Mouse (Mus musculus): ENCODE data around the gene Rptn.

DNA sequence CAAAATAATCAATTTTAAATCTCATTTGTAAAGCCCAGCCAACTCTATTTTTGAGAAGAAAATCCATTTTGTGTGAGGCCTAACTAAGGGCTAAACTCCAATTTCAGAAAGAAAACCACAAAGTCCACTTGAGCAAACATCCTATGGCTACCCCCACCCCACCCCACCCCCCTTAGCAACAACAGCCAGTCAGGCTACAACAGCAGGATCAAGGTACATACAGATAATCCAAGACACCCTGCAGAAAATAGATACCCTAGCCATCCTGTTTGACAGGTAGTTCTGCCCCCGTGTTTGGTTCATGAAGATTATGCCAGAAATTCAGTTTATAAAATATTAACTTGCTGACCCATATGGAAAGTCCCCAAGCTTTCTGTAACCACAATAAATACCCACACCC lies 25.3 kb upstream of the Rptn start:
- no peak for TF ChIP-seq CTCF (IDR thresholded peaks at IDR 0.05; ENCODE audit: control insufficient read depth, insufficient read depth, insufficient read length)
- TF ChIP-seq CEBPB (IDR thresholded peaks at IDR 0.05; ENCODE audit: low read depth) = no peak
- no peak for TF ChIP-seq USF1 (IDR thresholded peaks at IDR 0.05; ENCODE audit: low read depth)
- no peak for TF ChIP-seq MAX (IDR thresholded peaks at IDR 0.05)
- no peak for TF ChIP-seq MYOG (IDR thresholded peaks at IDR 0.05; ENCODE audit: control insufficient read depth, extremely low read depth, insufficient read length)
- TF ChIP-seq FOSL1 (IDR thresholded peaks at IDR 0.05; ENCODE audit: insufficient read depth, low read length, poor library complexity, severe bottlenecking) = no peak
- TF ChIP-seq MYOD1 (IDR thresholded peaks at IDR 0.05; ENCODE audit: control insufficient read depth, insufficient read length, low read depth) = no peak

Data from C2C12 (cell line).